Mouse (Mus musculus) stomach, postnatal 0 days (tissue): ENCODE results near the gene Gm10840. TPM values are rescaled to one million over a fixed set of nuclear protein-coding genes. Genes with fewer than 3 reads are reported as not detected.

ENCODE experiments used
- ATAC-seq: fragments of 200-750 bp; cut with Nextera tagmentation; 2 replicates; pipeline ENCODE4 v1.8.0; 2017; ENCODE audit not compliant: low FRiP score, low TSS enrichment
- DNase-seq: peaks from one replicate; pipeline ENCODE4 v3.0.0-alpha.2; 2016; ENCODE audit warnings: low spot score
- H3K27ac ChIP-seq: fragments of 300-500 bp; sonication (generic); replicated peaks from 2 replicates; pipeline ENCODE4 v1.5.1; 2014; ENCODE audit warnings: mild to moderate bottlenecking, control low read depth
- H3K27me3 ChIP-seq: fragments of 300-500 bp; sonication (generic); 2 replicates; pipeline ENCODE4 v1.6.1; 2014; ENCODE audit warnings: low read length; ENCODE audit not compliant: control insufficient read depth, insufficient read depth
- H3K36me3 ChIP-seq: fragments of 300-500 bp; sonication (generic); 2 replicates; pipeline ENCODE4 v1.6.1; 2014; ENCODE audit warnings: low read length, mixed read lengths; ENCODE audit not compliant: control insufficient read depth, insufficient read depth
- H3K4me1 ChIP-seq: fragments of 300-500 bp; sonication (generic); replicated peaks from 2 replicates; pipeline ENCODE4 v1.6.1; 2014; ENCODE audit warnings: antibody characterized with exemption; ENCODE audit not compliant: control insufficient read depth, insufficient read depth
- H3K4me2 ChIP-seq: fragments of 300-500 bp; sonication (generic); replicated peaks from 2 replicates; pipeline ENCODE4 v1.6.1; 2014; ENCODE audit warnings: low read depth, mild to moderate bottlenecking, control low read depth, moderate library complexity
- H3K4me3 ChIP-seq: fragments of 300-500 bp; sonication (generic); 2 replicates; pipeline ENCODE4 v1.5.1; 2014; ENCODE audit warnings: low read depth, low read length, control low read depth
- H3K9ac ChIP-seq: fragments of 300-500 bp; sonication (generic); 2 replicates; pipeline ENCODE4 v1.6.1; 2014; ENCODE audit warnings: mild to moderate bottlenecking, low read length, control low read depth, mixed read lengths
- H3K9me3 ChIP-seq: fragments of 300-500 bp; sonication (generic); 2 replicates; pipeline ENCODE4 v1.6.1; 2016; ENCODE audit warnings: low read length; ENCODE audit not compliant: control insufficient read depth
- CTCF ChIP-seq: IDR thresholded peaks from 2 replicates; pipeline ENCODE4 v1.5.1; 2016; ENCODE audit warnings: antibody characterized with exemption, low read depth, mild to moderate bottlenecking, moderate library complexity
- EP300 ChIP-seq: optimal IDR thresholded peaks from 2 replicates; pipeline ENCODE3; 2016; ENCODE audit warnings: antibody characterized with exemption
- WGBS: fragments of 180-500 bp; shearing (Covaris S2); extraction: QIAGEN DNeasy Blood & Tissue Kit; methylation state at CpG from one replicate; pipeline ENCODE4 v1.1.7; 2014; 5-methylcytosine and 5-hydroxymethylcytosine counted together
- polyA plus RNA-seq: library from polyadenylated mRNA; unstranded; fragments of >200 nt; fragmentation: Nextera tagmentation; extraction: Ambion mirVana; gene quantifications from 2 replicates; pipeline ENCODE4 v1.2.1, GENCODE M21; 2015

Gm10840 gene
- polyA plus RNA-seq, 1 experiment from 2014 or later, result not detected

- Histone ChIP-seq H3K27ac (no peak overlapping the region), H3K27me3 (no peaks in the 10 kb centered on the region), H3K9me3 (no peaks in the 10 kb centered on the region), H3K36me3 (peaks cover 21% of the 10 kb centered on the region), H3K4me1 (0 out of 2 replicates have a peak, but pooled peaks cover 2% of the 10 kb centered on the region), H3K9ac (no peak overlapping the region), H3K4me3 (no peak overlapping the region), H3K4me2 (no peak overlapping the region)
- no peak for ATAC-seq
- TF ChIP-seq EP300 (no peak), CTCF (no peak)
- no peak for DNase-seq
- WGBS, result 60% methylated on average over 2 of the region's 2 CpGs
These were observed 5.9 kb upstream of the Gm10840 start for GRCm38 (mm10) chr11:106154770-106155169.

GRCm38 (mm10) chr11:106155761-106156160 lies 4.9 kb upstream of the Gm10840 start:
- Histone ChIP-seq H3K27me3 (no peaks in the 10 kb centered on the region), H3K9ac (no peak overlapping the region), H3K36me3 (peaks cover 18% of the 10 kb centered on the region), H3K4me1 (0 out of 2 replicates have a peak, but pooled peaks cover 2% of the 10 kb centered on the region), H3K4me2 (no peak overlapping the region), H3K27ac (no peak overlapping the region), H3K4me3 (no peak overlapping the region), H3K9me3 (no peaks in the 10 kb centered on the region)
- TF ChIP-seq EP300 (no peak), CTCF (no peak)
- ATAC-seq (no peak), DNase-seq (no peak)
- WGBS, result 53% methylated on average over 3 of the region's 3 CpGs

- ATAC-seq (no peak), DNase-seq (no peak)
- Histone ChIP-seq H3K9ac (no peak overlapping the region), H3K27ac (no peak overlapping the region), H3K4me3 (no peak overlapping the region), H3K4me1 (0 out of 2 replicates have a peak, but pooled peaks cover 2% of the 10 kb centered on the region), H3K9me3 (no peaks in the 10 kb centered on the region), H3K36me3 (peaks cover 15% of the 10 kb centered on the region), H3K27me3 (no peaks in the 10 kb centered on the region), H3K4me2 (no peak overlapping the region)
- TF ChIP-seq EP300 (no peak), CTCF (no peak)
- WGBS, result 80% methylated on average over 1 of the region's 1 CpGs
These were observed 4.4 kb upstream of the Gm10840 start for GRCm38 (mm10) chr11:106156257-106156656.

GRCm38 (mm10) chr11:106157154-106157553 lies 3.5 kb upstream of the Gm10840 start:
- Histone ChIP-seq H3K4me3 (no peak overlapping the region), H3K9ac (no peak overlapping the region), H3K27me3 (no peaks in the 10 kb centered on the region), H3K4me1 (0 out of 2 replicates have a peak, but pooled peaks cover 2% of the 10 kb centered on the region), H3K4me2 (no peak overlapping the region), H3K27ac (no peak overlapping the region), H3K9me3 (no peaks in the 10 kb centered on the region), H3K36me3 (peaks cover 13% of the 10 kb centered on the region)
- TF ChIP-seq CTCF (no peak), EP300 (no peak)
- ATAC-seq (no peak), DNase-seq (no peak)
- WGBS, result 77% methylated on average over 7 of the region's 7 CpGs

- no peak for DNase-seq
- peak overlapping the region; percentile 69; the same call in 1 of the 2 replicates for H3K4me3 ChIP-seq
- H3K9ac ChIP-seq, result no peak overlapping the region
- H3K4me2 ChIP-seq, result peak overlapping the region; percentile 92
- H3K27me3 ChIP-seq, result no peaks in the 10 kb centered on the region
- 60% methylated on average over 14 of the region's 14 CpGs for WGBS
- no peak for ATAC-seq
- peaks cover 13% of the 10 kb centered on the region for H3K36me3 ChIP-seq
- no peaks in the 10 kb centered on the region for H3K9me3 ChIP-seq
- H3K4me1 ChIP-seq, result 0 out of 2 replicates have a peak, but pooled peaks cover 2% of the 10 kb centered on the region
- H3K27ac ChIP-seq, result peak overlapping the region; percentile 88; the same call in 1 of the 2 replicates
- TF ChIP-seq EP300, result no peak
- TF ChIP-seq CTCF, result peak; percentile 79
These were observed 2.3 kb upstream of the Gm10840 start for GRCm38 (mm10) chr11:106158081-106158929.

GRCm38 (mm10) chr11:106158930-106159215 lies 1.8 kb upstream of the Gm10840 start:
- 40% methylated on average over 8 of the region's 9 CpGs for WGBS
- Histone ChIP-seq H3K9ac (peak overlapping the region; percentile 83), H3K9me3 (no peaks in the 10 kb centered on the region), H3K4me1 (0 out of 2 replicates have a peak, but pooled peaks cover 2% of the 10 kb centered on the region), H3K36me3 (peaks cover 11% of the 10 kb centered on the region), H3K27me3 (no peaks in the 10 kb centered on the region), H3K4me2 (peak overlapping the region; percentile 92), H3K4me3 (peak overlapping the region; percentile 69), H3K27ac (peak overlapping the region; percentile 88)
- DNase-seq (no peak), ATAC-seq (peak; percentile 27)
- no peak for TF ChIP-seq CTCF
